Mouse (Mus musculus): ENCODE results near the gene Trim3.

DNA sequence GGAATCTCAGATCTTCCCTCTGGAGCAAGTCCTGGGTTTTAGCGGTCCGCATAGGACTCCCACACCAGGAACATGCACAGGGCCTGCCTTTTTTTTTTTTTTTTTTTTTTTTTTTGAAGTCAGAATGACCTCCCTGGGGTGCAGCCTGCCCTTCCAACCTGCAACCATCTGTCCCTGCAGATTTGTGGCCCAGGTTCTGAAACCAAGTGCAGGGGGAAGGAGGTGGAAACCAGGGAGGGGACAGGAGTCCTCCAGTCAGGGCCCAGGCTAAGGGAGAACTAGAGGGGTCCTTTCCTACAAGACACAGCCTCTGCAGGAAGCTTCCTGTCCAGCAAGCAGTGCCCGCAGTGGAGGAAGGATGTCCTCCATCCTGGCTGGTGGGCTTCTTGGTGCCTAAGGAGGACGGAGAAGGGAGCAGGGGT, 809 bp downstream of the Trim3 start:
- TF ChIP-seq CTCF (IDR thresholded peaks at IDR 0.05; ENCODE audit: low read depth, low read length) (no peak), POLR2A (IDR thresholded peaks at IDR 0.05; ENCODE audit: extremely low read depth, insufficient read depth, low read length) (no peak)
